Comparison of ENCODE assay signal across 21 mouse cellular contexts in genomic region chr10:122119451-122119850, GRCm38 (mm10). TPM values are rescaled to one million over a fixed set of nuclear protein-coding genes. Genes with fewer than 3 reads are reported as not detected.
DNase-seq lines count a peak whose midpoint lies in the region; ATAC-seq lines count a peak whose summit lies in the region.
"Had no signal": no experiment of that assay in that cellular context is flagged by ENCODE, and none has a peak within 500 bp of the region (broad histone marks: within the 10 kb centered on the region; RNA-seq: fewer than 3 reads in every experiment).

No protein-coding gene starts in this region.

- H3K9me3 ChIP-seq in megakaryocyte, embryonic 14.5 days, result peaks cover 19% of the 10 kb centered on the region
- H3K9me3 ChIP-seq: embryonic facial prominence, embryonic 13.5 days; embryonic facial prominence, embryonic 15.5 days; forebrain, embryonic 10.5 days; forebrain, embryonic 12.5 days had no signal

- H3K27me3 ChIP-seq in megakaryocyte, embryonic 14.5 days (replicated peaks), result no peaks in the 10 kb centered on the region
- H3K27me3 ChIP-seq: embryonic facial prominence, embryonic 13.5 days; embryonic facial prominence, embryonic 15.5 days; forebrain, embryonic 12.5 days had no signal

- peaks cover 3% of the 10 kb centered on the region for H3K36me3 ChIP-seq in megakaryocyte, embryonic 14.5 days (replicated peaks; ENCODE audit: low read length)
- H3K36me3 ChIP-seq: embryonic facial prominence, embryonic 13.5 days; embryonic facial prominence, embryonic 15.5 days; forebrain, embryonic 10.5 days; forebrain, embryonic 12.5 days had no signal

- peak overlapping the region; percentile 76 for H3K4me3 ChIP-seq in megakaryocyte, embryonic 14.5 days (replicated peaks)
- H3K4me3 ChIP-seq: embryonic facial prominence, embryonic 13.5 days; embryonic facial prominence, embryonic 15.5 days; erythroblast, embryonic 14.5 days; forebrain, embryonic 10.5 days; forebrain, embryonic 12.5 days had no signal

- H3K4me1 ChIP-seq in megakaryocyte, embryonic 14.5 days, result peaks cover 40% of the 10 kb centered on the region

- ATAC-seq in megakaryocyte, adult 5-6 weeks (ENCODE audit: poor library complexity, severe bottlenecking), result no peak
- peak; percentile 37 for ATAC-seq in granulocyte monocyte progenitor cell, adult 5-6 weeks (replicated peaks; ENCODE audit: poor library complexity, severe bottlenecking)
- peak; percentile 43 for ATAC-seq in megakaryocyte progenitor cell, adult 5-6 weeks (replicated peaks; ENCODE audit: poor library complexity)
- ATAC-seq: forebrain, embryonic 14.5 days; forebrain, embryonic 16.5 days had no signal

- no peak for DNase-seq in adrenal gland, postnatal 4 days (ENCODE audit: low spot score in 2 of 2)
- DNase-seq in kidney, postnatal 25 days, result no peak
- DNase-seq: adrenal gland, adult 2 months; adrenal gland, postnatal 10 days; adrenal gland, postnatal 25 days; cerebellum, adult 11-12 months; cerebellum, adult 2 months; cerebellum, adult 9-10 months; cerebellum, postnatal 25 days; embryo, embryonic 11 days had no signal

RNA-seq across cellular contexts. Expression of gene Rxylt1, which starts 22.3 kb away (rescaled TPM):
- 7.5 and 32.8 TPM in 2 replicates for polyA plus RNA-seq in megakaryocyte, embryonic 14.5 days (2012; ENCODE audit: insufficient read depth, low replicate concordance)
- 19.9 and 24.9 TPM in 2 replicates for total RNA-seq in megakaryocyte, adult 5-6 weeks (2015)
- 19.4 and 43.1 TPM in 2 replicates for total RNA-seq in megakaryocyte, adult 5-6 weeks (2017)
- total RNA-seq in granulocyte monocyte progenitor cell, adult 5-6 weeks (2014; fragmentation: Nextera tagmentation), result 29.6 and 36.5 TPM in 2 replicates
- 44.2 and 62.0 TPM in 2 replicates for total RNA-seq in granulocyte monocyte progenitor cell, adult 5-6 weeks (2017)
- 37.4 and 37.7 TPM in 2 replicates for total RNA-seq in megakaryocyte progenitor cell, adult 5-6 weeks (2015)
- 35.3 and 56.9 TPM in 2 replicates for total RNA-seq in megakaryocyte progenitor cell, adult 5-6 weeks (2017)
- total RNA-seq in adrenal gland, postnatal 4 days (2021), result 10 to 100 TPM; 61.2 to 63.4 TPM
